Mouse (Mus musculus): ENCODE measurements at regions not wholly inside any gene's neighbourhood (a gene's known extent, or its start where the extent isn't known, plus 50 kb on each side); places are given as distances from the start of the nearest gene placed in this dataset.

DNA sequence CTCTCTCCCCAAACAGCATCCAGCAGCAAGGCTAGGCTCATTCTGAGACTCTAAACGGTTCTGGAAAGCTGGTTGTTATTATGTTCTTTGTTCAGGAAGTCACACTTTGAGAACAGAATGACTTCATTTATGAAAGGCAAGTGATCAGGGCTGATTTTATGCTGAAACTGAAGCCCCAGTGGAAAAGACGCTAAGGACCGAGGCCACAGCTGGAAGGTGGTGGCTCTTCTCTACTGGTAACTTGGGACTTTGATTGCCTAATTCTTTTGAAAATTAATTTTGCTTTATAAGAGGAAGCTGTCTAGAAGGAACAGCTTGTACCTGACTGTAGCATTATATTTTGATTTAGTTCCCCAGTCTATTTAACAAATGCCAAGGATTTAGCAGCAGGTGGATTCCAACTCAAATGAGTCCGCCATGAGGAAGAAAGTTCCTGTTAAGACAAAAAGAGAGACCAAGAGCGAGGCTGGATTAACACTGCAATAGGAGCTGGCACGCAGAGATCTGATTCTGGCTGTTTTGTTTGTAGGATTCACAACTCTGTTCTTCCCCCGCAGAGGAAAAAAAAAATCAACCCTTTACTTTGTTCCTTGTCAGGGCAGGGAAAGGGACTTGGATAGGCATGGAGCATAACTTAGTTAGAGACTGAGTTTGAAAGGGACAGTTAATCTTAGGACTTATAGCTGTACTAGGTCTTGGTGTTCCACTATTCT lies 388.3 kb upstream of the Slc30a5 start:
- peak; percentile 46 for ATAC-seq (ENCODE audit: low TSS enrichment)

DNA sequence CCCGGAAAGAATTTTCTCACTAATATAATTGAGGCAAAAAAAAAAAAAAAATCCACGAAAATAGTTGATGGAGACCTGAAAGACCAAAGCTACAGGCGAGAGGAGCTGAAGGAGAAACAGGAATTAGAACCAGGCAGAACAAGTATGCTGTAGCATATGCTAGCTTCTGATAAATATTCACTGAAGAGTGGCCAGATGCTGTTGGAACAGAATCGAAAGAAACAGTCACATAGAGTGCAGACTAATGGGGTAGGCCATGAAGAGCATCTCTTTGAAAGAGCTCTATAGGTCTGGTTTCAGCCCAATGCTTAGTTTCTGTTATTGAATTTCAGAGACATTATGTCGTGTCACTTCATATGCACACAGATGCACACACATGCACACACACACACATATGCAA lies 386.3 kb upstream of the Slc30a5 start:
- ATAC-seq (ENCODE audit: low TSS enrichment), result no peak

DNA sequence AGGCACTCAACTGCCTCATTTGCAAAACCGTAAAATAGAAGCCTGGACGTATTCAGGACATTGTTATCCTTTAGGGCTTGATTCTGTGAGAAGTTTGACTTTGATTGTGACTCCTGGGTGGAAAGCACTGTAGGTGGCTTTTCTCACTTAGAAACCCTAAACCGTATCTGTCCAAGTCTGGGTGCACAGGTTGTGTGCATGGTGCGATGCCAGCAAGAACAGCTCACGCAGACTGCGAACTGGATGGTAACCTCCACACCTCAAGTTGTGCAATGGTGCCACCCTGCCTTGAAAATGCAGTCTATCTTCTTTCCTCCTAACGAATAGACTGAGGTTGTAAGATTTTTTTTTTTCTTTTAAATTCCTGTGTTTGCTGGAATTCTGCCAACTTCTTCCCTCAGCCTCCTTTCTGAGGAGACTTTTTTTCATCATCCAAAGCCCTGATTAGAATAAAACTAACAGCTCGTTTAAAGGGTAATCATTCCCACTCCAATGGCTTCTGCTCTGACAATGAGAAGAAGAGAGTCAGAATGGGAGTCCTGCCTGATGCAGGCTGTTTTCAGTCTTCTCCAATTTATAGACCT lies 383.8 kb upstream of the Slc30a5 start:
- ATAC-seq (ENCODE audit: low TSS enrichment), result no peak

- no peak for ATAC-seq (ENCODE audit: low TSS enrichment)
Measured at GRCm38 (mm10) chr13:101216421-101216820, 383.2 kb upstream of the Slc30a5 start.

DNA sequence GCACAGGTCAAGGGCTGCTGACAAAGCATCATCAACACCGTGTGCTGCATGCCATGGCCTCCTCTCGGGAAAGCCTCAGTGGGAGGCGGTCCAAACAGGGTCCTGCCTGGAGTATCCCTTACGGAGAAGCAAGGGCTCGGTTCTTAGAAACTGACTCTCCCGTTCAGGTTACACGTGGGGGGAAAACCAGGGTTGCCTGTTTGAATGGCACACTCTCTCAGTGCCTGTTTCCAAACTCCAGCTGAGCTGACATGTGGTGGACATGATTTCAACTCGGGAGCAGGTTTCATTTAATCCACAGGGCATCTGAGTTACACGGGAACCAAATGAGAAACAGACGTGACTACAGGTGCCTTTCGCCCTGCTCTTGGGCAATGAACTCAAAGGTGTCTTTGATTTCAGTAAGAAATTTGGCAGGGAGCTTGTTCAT lies 382.6 kb upstream of the Slc30a5 start:
- ATAC-seq (ENCODE audit: low TSS enrichment), result no peak

GRCm38 (mm10) chr13:101215131-101215641 lies 382.0 kb upstream of the Slc30a5 start:
- ATAC-seq (ENCODE audit: low TSS enrichment), result peak; percentile 51

DNA sequence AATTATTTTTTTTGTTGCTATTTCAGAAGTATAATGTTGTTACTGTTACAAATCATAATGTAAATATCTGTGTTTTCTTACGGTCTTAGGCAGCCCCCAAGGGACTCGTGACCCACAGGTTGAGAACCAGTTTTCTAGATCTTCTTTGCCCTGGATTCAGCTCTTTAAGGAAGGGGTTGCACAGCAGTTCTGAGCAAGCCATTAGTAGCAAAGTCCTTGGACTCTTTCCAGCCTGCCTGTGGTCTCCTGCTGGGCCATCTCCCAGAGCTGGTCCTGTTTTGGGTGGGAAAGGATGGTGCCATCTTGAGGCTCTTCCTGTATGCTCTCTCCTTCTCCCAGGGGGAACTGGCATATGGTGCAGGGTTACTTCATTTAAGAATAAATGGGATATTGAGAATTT lies 380.9 kb upstream of the Slc30a5 start:
- no peak for ATAC-seq (ENCODE audit: low TSS enrichment)

GRCm38 (mm10) chr13:101213121-101213916 lies 380.1 kb upstream of the Slc30a5 start:
- no peak for ATAC-seq (ENCODE audit: low TSS enrichment)

GRCm38 (mm10) chr13:101212341-101212895 lies 379.2 kb upstream of the Slc30a5 start:
- ATAC-seq (ENCODE audit: low TSS enrichment), result peak; percentile 43; the same call in 1 of the 2 replicates

GRCm38 (mm10) chr13:101208788-101209187 lies 375.6 kb upstream of the Slc30a5 start:
- peak; percentile 86 for ATAC-seq (ENCODE audit: low TSS enrichment)

DNA sequence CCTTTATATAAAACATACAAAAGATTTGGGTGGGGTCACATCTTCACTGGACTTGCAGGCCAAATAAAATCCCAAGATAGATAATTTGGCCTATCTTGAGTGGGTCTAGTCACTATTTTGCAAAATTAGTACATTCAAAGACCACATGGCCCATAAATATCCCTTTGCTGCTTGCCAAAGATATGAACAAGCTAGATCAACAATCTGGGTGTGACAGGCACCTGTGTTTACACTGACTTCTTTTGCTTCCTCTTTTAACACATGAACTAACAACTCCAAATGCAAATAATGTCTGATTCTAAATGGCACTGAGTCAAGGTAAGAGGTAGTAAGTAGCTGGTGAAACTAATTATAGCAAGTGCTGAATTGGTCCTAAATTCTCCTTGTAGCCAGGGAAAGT lies 370.2 kb upstream of the Slc30a5 start:
- ATAC-seq (ENCODE audit: low TSS enrichment), result no peak

- no peak for ATAC-seq (ENCODE audit: low TSS enrichment)
Measured at GRCm38 (mm10) chr13:101202565-101203313, 369.5 kb upstream of the Slc30a5 start.

DNA sequence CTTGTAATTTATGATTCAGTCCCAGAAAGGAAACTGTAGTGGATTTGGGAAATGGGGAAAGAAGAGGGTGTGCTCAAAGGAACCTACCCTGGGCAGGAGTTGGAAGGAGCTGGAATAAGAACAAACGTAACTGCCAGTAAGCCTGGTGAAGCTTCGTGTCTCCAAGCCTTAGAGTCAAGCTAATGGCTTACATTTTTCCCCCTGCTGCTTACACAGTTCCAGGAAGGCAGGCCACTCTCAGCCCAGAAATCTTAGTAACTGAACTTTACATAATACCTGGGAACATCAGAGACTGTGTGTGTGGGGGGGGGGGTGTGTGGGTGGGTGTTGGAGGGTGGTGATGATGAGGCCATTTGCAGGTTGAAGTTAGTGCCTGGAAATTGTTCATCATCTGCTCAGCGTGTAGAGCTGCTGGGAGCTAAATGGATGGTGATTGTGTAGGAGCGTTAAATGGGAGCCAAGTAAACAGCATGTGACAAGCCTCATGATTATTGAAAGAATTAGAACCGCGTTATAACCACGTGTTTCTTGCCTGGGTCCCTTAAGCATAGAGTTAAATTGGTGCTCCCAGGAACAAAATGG lies 357.1 kb upstream of the Slc30a5 start:
- ATAC-seq (ENCODE audit: low TSS enrichment), result peak; percentile 90

DNA sequence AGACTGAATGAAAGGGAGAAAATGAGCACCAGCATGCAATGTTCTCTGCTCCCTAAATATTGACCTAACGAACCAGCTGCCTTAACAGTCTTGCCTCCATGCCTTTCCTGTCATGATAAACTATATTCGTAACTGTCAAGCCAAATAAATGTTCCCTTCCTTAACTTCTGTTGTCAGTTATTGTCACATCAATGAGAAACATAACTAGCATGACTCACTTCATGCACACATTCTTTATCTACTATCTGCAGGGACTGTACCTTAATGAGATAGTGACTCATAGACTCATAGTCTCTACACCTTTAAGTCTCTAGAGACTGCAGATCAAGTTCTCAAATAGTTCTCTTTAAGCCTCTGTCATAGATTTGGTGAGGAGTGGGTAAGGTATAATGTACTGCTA lies 349.2 kb upstream of the Slc30a5 start:
- ATAC-seq (ENCODE audit: low TSS enrichment), result no peak

DNA sequence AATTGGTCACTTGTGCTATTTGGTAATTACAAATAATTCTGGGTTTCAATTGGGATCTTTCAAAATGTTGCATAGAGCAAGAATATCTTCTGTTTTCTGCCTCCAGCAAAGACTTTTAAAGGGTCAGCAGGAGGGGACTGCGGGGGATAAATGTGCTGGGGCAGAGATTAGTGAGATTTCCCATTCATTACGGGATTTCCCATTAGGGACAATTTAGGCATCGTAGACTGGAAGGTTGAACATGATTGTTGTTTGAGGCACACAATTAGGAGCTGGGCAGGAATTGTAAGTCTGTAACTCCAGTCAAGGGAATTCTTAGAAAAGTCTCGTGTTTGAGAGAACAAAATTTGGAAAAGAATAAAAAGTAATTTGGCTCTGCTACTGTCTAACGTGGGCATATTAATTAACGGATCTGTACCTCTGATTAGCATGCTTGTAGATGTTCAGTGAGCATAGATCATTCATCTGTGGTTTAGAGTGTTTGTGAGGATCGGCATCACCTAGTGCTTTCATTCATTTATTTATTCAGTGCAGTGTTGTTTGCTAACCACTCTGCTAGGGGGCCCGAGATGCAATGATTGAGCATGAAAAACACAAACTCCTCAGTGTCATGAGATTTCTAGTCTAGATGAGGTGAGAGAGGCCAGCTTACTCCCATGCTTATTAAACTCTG lies 341.9 kb upstream of the Slc30a5 start:
- ATAC-seq (ENCODE audit: low TSS enrichment), result no peak

DNA sequence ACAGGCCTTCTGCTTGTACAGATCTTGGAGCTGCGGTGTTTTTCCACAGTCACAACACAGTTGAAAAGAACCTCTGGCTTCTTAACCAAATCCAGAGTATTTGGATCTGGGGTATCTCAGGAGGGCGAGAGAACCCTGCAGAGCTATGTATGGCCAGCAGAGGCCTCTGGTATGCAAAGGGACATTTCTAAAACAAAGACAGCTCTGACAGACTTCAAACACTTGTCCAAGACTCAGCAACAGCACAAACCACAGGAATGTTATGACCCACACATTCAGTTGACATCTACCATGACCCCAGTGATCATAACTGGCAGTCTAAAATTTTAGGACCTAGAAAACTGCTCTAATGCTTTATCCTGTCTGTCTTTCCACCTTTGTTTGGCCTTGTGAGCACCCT lies 328.5 kb upstream of the Slc30a5 start:
- no peak for ATAC-seq (ENCODE audit: low TSS enrichment)

GRCm38 (mm10) chr13:101159878-101160277 lies 326.7 kb upstream of the Slc30a5 start:
- peak; percentile 73 for ATAC-seq (ENCODE audit: low TSS enrichment)

GRCm38 (mm10) chr13:101153760-101154159 lies 320.5 kb upstream of the Slc30a5 start:
- ATAC-seq (ENCODE audit: low TSS enrichment), result no peak

- ATAC-seq (ENCODE audit: low TSS enrichment), result no peak
Measured at GRCm38 (mm10) chr13:101142761-101143160, 309.5 kb upstream of the Slc30a5 start.

DNA sequence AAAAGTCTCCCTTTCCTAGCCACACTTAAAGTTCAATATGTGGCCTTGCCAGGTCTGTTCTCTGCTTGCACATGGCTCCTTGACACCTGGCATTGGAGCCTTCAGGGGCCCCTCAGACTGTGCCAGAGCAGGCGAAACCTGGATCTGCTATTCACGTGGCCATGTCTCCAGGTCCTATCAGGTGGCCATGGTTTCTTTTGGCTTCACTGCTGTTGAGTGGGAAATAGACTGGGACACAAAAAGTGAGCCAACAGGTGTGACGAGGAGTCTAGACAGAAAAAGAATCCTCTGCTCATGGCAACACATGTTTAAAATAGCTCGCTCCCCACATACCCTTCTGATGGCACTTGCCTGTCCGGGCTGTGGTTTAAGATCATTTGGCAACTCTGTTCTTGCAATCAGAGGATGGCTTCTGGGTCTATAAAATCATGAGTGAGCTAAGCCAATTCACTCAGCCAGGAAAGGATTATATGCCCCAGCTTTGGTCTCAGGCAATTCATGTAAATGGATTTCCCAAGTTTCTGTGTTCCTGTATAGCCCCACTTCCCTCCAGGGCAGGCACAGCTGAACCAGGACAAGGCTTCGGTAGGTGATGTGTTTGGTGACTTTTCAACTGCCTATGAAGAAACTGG lies 309.0 kb upstream of the Slc30a5 start:
- ATAC-seq (ENCODE audit: low TSS enrichment), result no peak

Data from frontal cortex, adult (tissue).